Mouse (Mus musculus): ENCODE measurements around the gene Mindy3.

- TF ChIP-seq CTCF (IDR thresholded peaks at IDR 0.05; ENCODE audit: low read depth) (no peak), EP300 (IDR thresholded peaks at IDR 0.05; ENCODE audit: low read depth) (no peak)
Measured at GRCm38 (mm10) chr2:12325417-12325816, 93.9 kb downstream of the Mindy3 start.

Measured in liver, embryonic 14.5 days (tissue).